Comparison of ENCODE assay signal across 8 mouse cellular contexts in the genomic region with DNA sequence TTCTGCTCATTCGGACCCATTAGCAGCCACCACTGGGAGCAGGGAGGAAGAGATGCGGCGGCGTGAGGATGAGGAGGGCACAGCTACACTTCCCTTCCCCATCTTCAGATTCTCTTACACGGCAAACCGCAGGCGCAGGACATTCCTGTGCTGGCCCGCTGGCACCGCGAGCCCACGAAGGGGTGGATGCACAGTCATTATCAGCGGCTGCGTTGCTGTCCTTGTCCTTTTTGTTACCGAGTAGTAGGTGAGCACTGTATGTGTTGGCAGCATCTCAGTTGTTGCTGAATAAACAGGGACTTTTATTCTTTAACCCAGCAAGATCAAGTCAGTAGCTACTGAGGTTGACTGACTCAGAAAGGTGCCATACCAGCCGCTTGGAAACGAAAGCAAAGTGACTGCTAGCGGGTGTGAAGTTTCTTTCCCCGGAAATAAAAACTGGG. TPM values are rescaled to one million over a fixed set of nuclear protein-coding genes. Genes with fewer than 3 reads are reported as not detected.
DNase-seq lines count a peak whose midpoint lies in the region; ATAC-seq lines count a peak whose summit lies in the region.

No protein-coding gene starts in this region.

- H3K36me3 ChIP-seq in hindbrain, embryonic 12.5 days: no peaks in the 10 kb centered on the region
- H3K36me3 ChIP-seq in liver, embryonic 12.5 days: no peaks in the 10 kb centered on the region
- no peaks in the 10 kb centered on the region for H3K36me3 ChIP-seq in neural tube, embryonic 14.5 days (ENCODE audit: control insufficient read depth, insufficient read depth, low read length)

- H3K9ac ChIP-seq in hindbrain, embryonic 12.5 days: no peak overlapping the region
- H3K9ac ChIP-seq in liver, embryonic 12.5 days: no peak overlapping the region
- H3K9ac ChIP-seq in neural tube, embryonic 14.5 days (replicated peaks; ENCODE audit: low read depth, low read length): no peak overlapping the region

- H3K4me3 ChIP-seq in hindbrain, embryonic 12.5 days: peak overlapping the region; percentile 6
- peak overlapping the region; percentile 25 for H3K4me3 ChIP-seq in liver, embryonic 12.5 days
- H3K4me3 ChIP-seq in neural tube, embryonic 14.5 days (ENCODE audit: low read depth, low read length): peak overlapping the region; percentile 16; the same call in 1 of the 2 replicates

- H3K9me3 ChIP-seq in hindbrain, embryonic 12.5 days (replicated peaks): no peaks in the 10 kb centered on the region
- no peaks in the 10 kb centered on the region for H3K9me3 ChIP-seq in liver, embryonic 12.5 days (replicated peaks)
- H3K9me3 ChIP-seq in neural tube, embryonic 14.5 days (ENCODE audit: control insufficient read depth, low read length): no peaks in the 10 kb centered on the region

- H3K27me3 ChIP-seq in hindbrain, embryonic 12.5 days: no peaks in the 10 kb centered on the region
- peaks cover 29% of the 10 kb centered on the region for H3K27me3 ChIP-seq in liver, embryonic 12.5 days (replicated peaks)
- H3K27me3 ChIP-seq in neural tube, embryonic 14.5 days (ENCODE audit: control insufficient read depth, insufficient read depth, low read length): no peaks in the 10 kb centered on the region

- ATAC-seq in hindbrain, embryonic 12.5 days (ENCODE audit: low FRiP score): no peak
- no peak for ATAC-seq in liver, embryonic 12.5 days
- ATAC-seq in neural tube, embryonic 14.5 days (ENCODE audit: low read depth): no peak

- H3K4me2 ChIP-seq in hindbrain, embryonic 12.5 days (replicated peaks): peak overlapping the region; percentile 33
- peak overlapping the region; percentile 60 for H3K4me2 ChIP-seq in liver, embryonic 12.5 days
- peak overlapping the region; percentile 11 for H3K4me2 ChIP-seq in neural tube, embryonic 14.5 days (ENCODE audit: low read depth, low read length)

- 47% methylated on average over 18 of the region's 18 CpGs for WGBS in hindbrain, embryonic 12.5 days
- 18% methylated on average over 18 of the region's 18 CpGs for WGBS in liver, embryonic 12.5 days (ENCODE audit: insufficient replicate concordance)
- WGBS in neural tube, embryonic 14.5 days: 48% methylated on average over 18 of the region's 18 CpGs

- no peak overlapping the region for H3K27ac ChIP-seq in hindbrain, embryonic 12.5 days
- no peak overlapping the region for H3K27ac ChIP-seq in liver, embryonic 12.5 days
- H3K27ac ChIP-seq in neural tube, embryonic 14.5 days (ENCODE audit: low read depth, low read length): no peak overlapping the region

- no peaks in the 10 kb centered on the region for H3K4me1 ChIP-seq in hindbrain, embryonic 12.5 days
- H3K4me1 ChIP-seq in liver, embryonic 12.5 days: no peaks in the 10 kb centered on the region
- H3K4me1 ChIP-seq in neural tube, embryonic 14.5 days (ENCODE audit: control insufficient read depth, insufficient read depth, low read length): no peaks in the 10 kb centered on the region

- DNase-seq in adrenal gland, adult 2 months: peak; percentile 20
- DNase-seq in adrenal gland, adult 8-10 months: no peak
- DNase-seq in brain, adult 2 months (ENCODE audit: low read depth, low spot score): peak; percentile 50
- no peak for DNase-seq in left cerebral cortex, adult 9 months (ENCODE audit: low spot score in 2 of 2)
- DNase-seq in right cerebral cortex, postnatal 10 days (ENCODE audit: low spot score in 2 of 2): no peak

RNA-seq across cellular contexts. Expression of a gene that starts 13.8 kb away (rescaled TPM):
- total RNA-seq in adrenal gland, adult 2 months (2021): 100 to 1,000 TPM; 175 to 199 TPM
- 0.47 and 0.56 TPM in 2 replicates for polyA plus RNA-seq in adrenal gland, adult 2 months (2012; rRNA removed)
- 100 to 1,000 TPM; 132 to 209 (median 154) TPM for total RNA-seq in adrenal gland, adult 8-10 months (2022)
- 659 and 677 TPM in 2 replicates for polyA plus RNA-seq in hindbrain, embryonic 12.5 days (2016; fragmentation: Nextera tagmentation; extraction: Ambion mirVana)
- polyA plus RNA-seq in liver, embryonic 12.5 days (2016; fragmentation: Nextera tagmentation; extraction: Ambion mirVana): 464 TPM in 2 replicates
- polyA plus RNA-seq in neural tube, embryonic 14.5 days (2014; fragmentation: Nextera tagmentation; extraction: Ambion mirVana): 564 and 581 TPM in 2 replicates

Comparison
In these comparisons a context has a peak if more than half of its experiments do, and no peak if none do; other contexts are left out.
1. DNase-seq: peak in adrenal gland, adult 2 months (single experiment) and brain, adult 2 months (single experiment); none in adrenal gland, adult 8-10 months (single experiment), left cerebral cortex, adult 9 months (0 of 2) and right cerebral cortex, postnatal 10 days (0 of 2).
2. RNA of a gene that starts 13.8 kb away (polyA plus RNA-seq): 659 to 677 TPM in hindbrain, embryonic 12.5 days, 564 to 581 TPM in neural tube, embryonic 14.5 days and 464 TPM in liver, embryonic 12.5 days; 0.47 to 0.56 TPM in adrenal gland, adult 2 months; every median in the first group is over 100 times any median in the second.
3. Peak in every context shown above with its lines, with median percentiles within 50 percentile points of each other: H3K4me2 ChIP-seq and H3K4me3 ChIP-seq.